Mouse (Mus musculus): ENCODE data around the gene Celf2. TPM values are rescaled to one million over a fixed set of nuclear protein-coding genes. Genes with fewer than 3 reads are reported as not detected.

The Celf2 gene
- polyA plus RNA-seq, 1 experiment from 2014 or later = 191 TPM

DNA sequence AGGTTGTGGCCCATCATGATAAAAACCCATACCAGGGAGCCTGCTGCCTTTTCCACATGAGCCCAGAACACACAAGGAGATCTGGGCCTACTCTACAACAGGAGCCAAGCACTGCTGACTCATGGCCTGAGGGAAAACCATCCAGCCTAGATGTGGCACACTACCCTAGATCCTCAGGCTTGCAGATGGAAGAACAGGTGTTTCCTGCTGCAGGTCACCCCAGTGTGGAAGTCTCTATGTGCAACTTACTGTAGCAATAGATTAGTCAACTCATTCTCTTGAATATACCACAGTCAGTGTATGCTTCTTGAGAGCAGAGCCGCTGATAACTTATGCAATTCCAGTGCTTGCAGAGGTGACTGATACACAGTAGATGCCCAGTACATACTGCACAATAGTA lies 612.5 kb downstream of the Celf2 start:
- no peaks in the 10 kb centered on the region for H3K36me3 ChIP-seq (ENCODE audit: control insufficient read depth, insufficient read depth, low read length)
- H3K27ac ChIP-seq (replicated peaks; ENCODE audit: low read depth, low read length) = no peak overlapping the region
- H3K4me3 ChIP-seq (replicated peaks; ENCODE audit: low read depth, low read length) = no peak overlapping the region
- DNase-seq (no peak), ATAC-seq (ENCODE audit: low FRiP score, low TSS enrichment) (no peak)
- H3K9me3 ChIP-seq (ENCODE audit: control insufficient read depth, low read length) = no peaks in the 10 kb centered on the region
- no peaks in the 10 kb centered on the region for H3K4me1 ChIP-seq (ENCODE audit: control insufficient read depth, insufficient read depth, low read length)
- H3K27me3 ChIP-seq (ENCODE audit: control insufficient read depth, insufficient read depth, low read length) = no peaks in the 10 kb centered on the region
- H3K9ac ChIP-seq (replicated peaks; ENCODE audit: low read length) = no peak overlapping the region
- WGBS = 97% methylated on average over 1 of the region's 1 CpGs
- H3K4me2 ChIP-seq (ENCODE audit: low read length) = no peak overlapping the region

DNA sequence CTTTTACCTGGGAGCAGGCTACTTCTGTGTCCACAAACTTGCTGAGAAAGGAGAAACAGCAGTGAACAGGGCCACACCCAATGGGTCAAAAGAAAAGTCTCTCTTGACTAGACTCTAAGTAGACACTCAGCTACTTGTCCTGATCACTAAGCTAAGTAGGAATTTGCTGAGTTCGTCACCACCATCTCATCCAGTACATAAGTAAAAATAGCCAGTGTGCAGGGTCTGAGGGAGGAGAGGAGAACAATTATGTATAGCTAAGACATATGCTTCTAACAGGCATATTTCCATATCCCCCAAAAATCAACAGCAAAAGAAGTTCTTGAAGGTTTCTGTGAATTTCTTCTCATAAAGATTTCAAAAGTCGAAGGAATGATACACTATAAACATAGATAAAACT lies 615.8 kb downstream of the Celf2 start:
- no peak overlapping the region for H3K27ac ChIP-seq (replicated peaks; ENCODE audit: low read depth, low read length)
- no peaks in the 10 kb centered on the region for H3K27me3 ChIP-seq (ENCODE audit: control insufficient read depth, insufficient read depth, low read length)
- H3K4me3 ChIP-seq (replicated peaks; ENCODE audit: low read depth, low read length) = no peak overlapping the region
- no peak overlapping the region for H3K4me2 ChIP-seq (ENCODE audit: low read length)
- H3K4me1 ChIP-seq (ENCODE audit: control insufficient read depth, insufficient read depth, low read length) = no peaks in the 10 kb centered on the region
- no peak for DNase-seq
- H3K36me3 ChIP-seq (ENCODE audit: control insufficient read depth, insufficient read depth, low read length) = no peaks in the 10 kb centered on the region
- 90% methylated on average over 2 of the region's 2 CpGs for WGBS
- no peak for ATAC-seq (ENCODE audit: low FRiP score, low TSS enrichment)
- no peaks in the 10 kb centered on the region for H3K9me3 ChIP-seq (ENCODE audit: control insufficient read depth, low read length)
- no peak overlapping the region for H3K9ac ChIP-seq (replicated peaks; ENCODE audit: low read length)

DNA sequence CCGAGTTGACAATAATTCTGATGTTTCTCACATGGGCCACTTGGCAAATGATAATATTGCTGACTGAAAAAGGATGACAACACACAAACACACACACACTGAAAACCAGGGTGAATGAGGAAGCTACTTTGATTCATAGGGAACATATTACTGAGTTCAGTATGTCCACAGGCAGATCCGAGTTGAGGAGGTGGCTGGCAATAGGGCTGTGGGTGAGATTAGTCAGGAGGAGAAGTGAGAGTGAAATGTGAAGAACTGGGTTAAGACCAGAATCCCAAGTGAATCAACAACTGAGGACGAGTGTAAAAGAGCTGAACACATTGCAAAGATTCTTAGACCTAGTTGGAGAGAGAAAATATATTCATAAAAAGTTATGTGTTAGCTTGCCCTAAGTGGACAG lies 616.3 kb downstream of the Celf2 start:
- H3K27ac ChIP-seq (replicated peaks; ENCODE audit: low read depth, low read length) = no peak overlapping the region
- ATAC-seq (ENCODE audit: low FRiP score, low TSS enrichment) (no peak), DNase-seq (no peak)
- no peak overlapping the region for H3K9ac ChIP-seq (replicated peaks; ENCODE audit: low read length)
- no peaks in the 10 kb centered on the region for H3K4me1 ChIP-seq (ENCODE audit: control insufficient read depth, insufficient read depth, low read length)
- 84% methylated on average over 3 of the region's 3 CpGs for WGBS
- H3K27me3 ChIP-seq (ENCODE audit: control insufficient read depth, insufficient read depth, low read length) = no peaks in the 10 kb centered on the region
- H3K4me2 ChIP-seq (ENCODE audit: low read length) = no peak overlapping the region
- no peak overlapping the region for H3K4me3 ChIP-seq (replicated peaks; ENCODE audit: low read depth, low read length)
- no peaks in the 10 kb centered on the region for H3K36me3 ChIP-seq (ENCODE audit: control insufficient read depth, insufficient read depth, low read length)
- no peaks in the 10 kb centered on the region for H3K9me3 ChIP-seq (ENCODE audit: control insufficient read depth, low read length)

DNA sequence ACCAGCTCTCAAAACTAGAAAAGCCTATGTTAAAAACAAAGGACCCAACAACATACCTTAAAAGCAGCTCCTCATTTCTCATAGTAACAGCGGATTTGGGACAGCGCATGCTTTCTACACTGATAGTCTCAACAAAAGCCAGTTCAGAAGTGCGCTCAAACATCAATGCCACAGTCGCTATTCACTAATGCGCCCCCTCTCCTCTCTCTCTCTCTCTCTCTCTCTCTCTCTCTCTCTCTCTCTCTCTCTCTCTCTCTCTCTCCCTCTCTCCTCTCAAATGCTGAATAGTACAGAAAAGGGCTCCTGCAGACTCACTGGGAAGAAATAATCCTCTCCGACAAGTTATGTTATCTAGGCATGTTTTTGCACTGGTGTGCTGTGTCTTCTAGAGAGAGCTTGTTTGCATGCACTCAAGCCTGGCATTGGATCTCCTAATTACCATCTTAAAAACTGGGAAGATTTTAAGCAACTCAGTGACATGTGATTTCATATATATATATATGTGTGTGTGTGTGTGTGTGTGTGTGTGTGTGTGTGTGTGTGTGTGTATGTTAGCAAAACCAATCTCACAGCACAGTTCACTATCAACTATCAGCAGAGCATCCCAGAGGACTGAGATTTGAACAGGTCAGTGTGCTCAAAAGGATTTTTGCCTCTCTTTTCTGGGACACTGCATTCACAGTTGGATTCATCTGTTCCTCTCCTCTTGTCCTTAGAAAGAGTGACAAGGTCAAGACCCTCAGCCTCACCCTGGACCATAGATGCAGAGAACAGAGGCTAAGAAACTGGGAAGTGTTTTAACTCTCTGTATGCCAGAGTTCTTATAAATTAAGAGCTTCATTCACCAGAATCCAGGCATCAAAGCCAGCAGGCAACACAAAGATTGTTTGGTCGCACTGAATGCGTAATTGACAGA lies 624.3 kb downstream of the Celf2 start:
- no peaks in the 10 kb centered on the region for H3K27me3 ChIP-seq (ENCODE audit: control insufficient read depth, insufficient read depth, low read length)
- peak overlapping the region; percentile 92 for H3K9ac ChIP-seq (replicated peaks; ENCODE audit: low read length)
- peak overlapping the region; percentile 61 for H3K4me2 ChIP-seq (ENCODE audit: low read length)
- peak overlapping the region; percentile 50 for H3K4me3 ChIP-seq (replicated peaks; ENCODE audit: low read depth, low read length)
- WGBS = 7% methylated on average over 8 of the region's 8 CpGs
- H3K36me3 ChIP-seq (ENCODE audit: control insufficient read depth, insufficient read depth, low read length) = no peaks in the 10 kb centered on the region
- peak; percentile 81 for DNase-seq
- H3K4me1 ChIP-seq (ENCODE audit: control insufficient read depth, insufficient read depth, low read length) = peaks cover 28% of the 10 kb centered on the region
- H3K27ac ChIP-seq (replicated peaks; ENCODE audit: low read depth, low read length) = peak overlapping the region; percentile 94
- peak; percentile 63 for ATAC-seq (ENCODE audit: low FRiP score, low TSS enrichment)
- no peaks in the 10 kb centered on the region for H3K9me3 ChIP-seq (ENCODE audit: control insufficient read depth, low read length)

DNA sequence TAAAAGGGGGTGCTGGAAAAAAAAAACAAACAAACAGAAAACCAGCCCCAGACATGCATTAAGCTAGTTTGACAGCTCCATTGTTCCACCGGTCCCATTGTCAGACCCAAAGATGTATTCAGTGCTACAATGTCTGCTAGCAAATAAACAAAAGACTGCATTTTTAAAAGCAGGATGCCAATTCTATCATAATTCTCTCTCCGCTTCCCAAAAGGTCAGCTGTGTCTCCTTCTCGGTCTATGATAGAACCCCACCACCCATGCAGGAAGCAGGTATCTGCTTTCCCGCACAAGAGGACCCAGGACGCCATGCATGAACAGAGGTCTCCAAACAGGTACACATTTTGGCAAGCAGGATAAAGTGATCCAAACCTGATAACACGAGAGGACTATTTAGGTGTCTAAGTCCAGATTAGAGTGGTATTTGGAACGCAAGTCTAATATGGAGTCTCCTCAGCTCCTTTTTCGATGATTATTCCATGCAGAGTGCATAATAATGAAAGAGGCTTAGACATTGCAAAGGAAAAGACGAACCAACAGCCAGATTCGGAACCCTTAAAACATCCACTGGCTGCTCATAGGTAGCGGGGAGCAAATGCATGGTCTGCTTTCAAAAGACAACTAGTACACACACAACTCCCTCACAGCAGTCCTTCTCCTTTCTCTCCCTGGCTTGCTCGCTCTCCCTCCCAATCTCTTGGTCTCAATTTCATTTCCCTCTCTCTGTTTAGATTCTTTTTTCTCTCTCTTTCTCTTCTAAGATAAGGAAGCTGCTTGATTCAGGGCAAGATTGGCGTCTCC lies 625.2 kb downstream of the Celf2 start:
- peak overlapping the region; percentile 50 for H3K4me3 ChIP-seq (replicated peaks; ENCODE audit: low read depth, low read length)
- peaks cover 30% of the 10 kb centered on the region for H3K4me1 ChIP-seq (ENCODE audit: control insufficient read depth, insufficient read depth, low read length)
- H3K9ac ChIP-seq (replicated peaks; ENCODE audit: low read length) = peak overlapping the region; percentile 92
- H3K27me3 ChIP-seq (ENCODE audit: control insufficient read depth, insufficient read depth, low read length) = no peaks in the 10 kb centered on the region
- H3K9me3 ChIP-seq (ENCODE audit: control insufficient read depth, low read length) = no peaks in the 10 kb centered on the region; the same call in 1 of the 2 replicates
- DNase-seq (peak; percentile 68), ATAC-seq (ENCODE audit: low FRiP score, low TSS enrichment) (peak; percentile 67)
- 6% methylated on average over 13 of the region's 13 CpGs for WGBS
- peak overlapping the region; percentile 61 for H3K4me2 ChIP-seq (ENCODE audit: low read length)
- peak overlapping the region; percentile 94 for H3K27ac ChIP-seq (replicated peaks; ENCODE audit: low read depth, low read length)
- no peaks in the 10 kb centered on the region for H3K36me3 ChIP-seq (ENCODE audit: control insufficient read depth, insufficient read depth, low read length)

DNA sequence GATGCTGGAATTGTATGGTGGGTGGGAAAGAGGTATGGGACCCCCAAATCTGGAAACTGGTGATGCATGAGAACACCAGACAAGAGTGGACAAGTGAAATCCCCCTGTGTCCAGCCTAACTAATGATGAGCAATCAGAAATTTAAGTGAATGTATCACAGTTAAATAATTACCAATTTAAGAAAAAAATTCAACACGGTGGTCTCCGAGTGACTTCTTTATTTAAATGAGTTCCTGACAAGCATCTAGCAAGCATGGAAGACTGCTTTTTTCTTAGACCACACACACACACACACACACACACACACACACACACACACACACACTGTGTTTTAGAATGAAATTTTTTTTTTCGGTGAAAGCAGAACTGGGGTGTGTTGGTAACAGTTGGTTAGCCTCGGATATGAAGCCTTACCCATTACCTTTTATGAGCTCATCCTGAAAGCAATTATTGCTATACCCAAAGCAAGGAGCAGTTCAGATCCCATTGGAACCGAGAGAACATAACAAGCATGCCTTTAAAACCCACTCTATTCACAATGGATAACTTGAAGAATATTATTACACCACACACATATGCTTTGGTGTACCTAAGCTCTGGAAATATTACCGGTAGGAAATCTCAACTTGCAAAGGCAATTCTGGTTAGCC lies 627.0 kb downstream of the Celf2 start:
- Histone ChIP-seq H3K9ac (replicated peaks; ENCODE audit: low read length) (peak overlapping the region; percentile 64), H3K4me2 (ENCODE audit: low read length) (peak overlapping the region; percentile 65), H3K27ac (replicated peaks; ENCODE audit: low read depth, low read length) (peak overlapping the region; percentile 67), H3K4me3 (replicated peaks; ENCODE audit: low read depth, low read length) (peak overlapping the region; percentile 44), H3K9me3 (ENCODE audit: control insufficient read depth, low read length) (no peaks in the 10 kb centered on the region; the same call in 1 of the 2 replicates), H3K27me3 (ENCODE audit: control insufficient read depth, insufficient read depth, low read length) (no peaks in the 10 kb centered on the region), H3K4me1 (ENCODE audit: control insufficient read depth, insufficient read depth, low read length) (peaks cover 30% of the 10 kb centered on the region), H3K36me3 (ENCODE audit: control insufficient read depth, insufficient read depth, low read length) (no peaks in the 10 kb centered on the region)
- WGBS = 15% methylated on average over 6 of the region's 6 CpGs
- ATAC-seq (ENCODE audit: low FRiP score, low TSS enrichment) (no peak), DNase-seq (peak; percentile 64)

DNA sequence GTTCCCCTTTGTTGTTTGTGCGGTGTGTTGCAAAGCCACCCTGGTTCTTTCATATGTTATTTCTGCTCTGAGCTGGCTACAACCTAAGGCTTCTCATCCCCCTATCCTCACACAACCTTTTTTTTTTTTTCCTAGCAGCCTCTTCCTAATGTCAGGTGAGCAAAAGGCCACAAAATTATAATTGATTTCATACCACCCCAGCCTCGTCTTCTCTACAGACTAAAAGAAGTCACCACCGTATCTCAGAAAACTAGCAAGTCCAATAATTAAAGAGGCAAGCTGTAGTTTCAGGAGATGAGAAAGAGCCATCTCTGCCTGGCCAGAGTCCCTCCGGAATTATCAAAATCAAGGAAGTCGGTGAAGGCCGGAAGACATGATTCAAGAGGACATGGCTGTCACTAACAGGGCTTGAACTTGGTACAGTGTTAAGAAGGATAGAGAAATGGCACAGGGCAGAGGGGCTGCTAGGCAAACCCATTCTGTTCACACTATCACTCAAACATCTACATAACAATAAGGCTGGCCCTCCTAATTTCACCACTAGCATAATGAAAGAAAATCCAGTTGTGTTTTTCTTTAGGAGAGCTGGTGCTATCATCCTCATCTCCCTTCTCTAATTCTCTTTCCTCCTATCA lies 628.3 kb downstream of the Celf2 start:
- no peaks in the 10 kb centered on the region; the same call in 1 of the 2 replicates for H3K9me3 ChIP-seq (ENCODE audit: control insufficient read depth, low read length)
- ATAC-seq (ENCODE audit: low FRiP score, low TSS enrichment) = no peak

DNA sequence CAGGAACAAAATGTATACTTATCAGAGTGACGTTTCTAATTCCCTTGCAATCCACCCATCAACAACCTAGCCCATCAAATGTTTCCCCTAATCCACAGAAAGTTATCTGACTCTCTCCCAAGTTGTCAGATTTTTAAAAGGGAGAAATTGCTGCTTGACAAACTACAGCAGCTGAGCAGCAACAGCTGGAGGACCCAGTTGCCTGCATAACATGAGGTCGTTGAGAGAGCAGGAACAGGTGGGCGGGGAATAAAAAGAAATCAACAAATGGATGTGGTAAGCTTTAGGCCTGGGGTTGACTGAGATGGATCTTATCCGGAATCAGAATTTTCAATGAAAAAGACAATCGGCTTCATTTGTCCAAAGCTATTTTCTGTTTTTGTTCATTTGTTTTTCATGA lies 632.3 kb downstream of the Celf2 start:
- Histone ChIP-seq H3K4me1 (ENCODE audit: control insufficient read depth, insufficient read depth, low read length) (peaks cover 57% of the 10 kb centered on the region), H3K27me3 (ENCODE audit: control insufficient read depth, insufficient read depth, low read length) (no peaks in the 10 kb centered on the region), H3K4me3 (replicated peaks; ENCODE audit: low read depth, low read length) (no peak overlapping the region), H3K4me2 (ENCODE audit: low read length) (no peak overlapping the region), H3K9ac (replicated peaks; ENCODE audit: low read length) (no peak overlapping the region), H3K36me3 (ENCODE audit: control insufficient read depth, insufficient read depth, low read length) (no peaks in the 10 kb centered on the region), H3K9me3 (ENCODE audit: control insufficient read depth, low read length) (no peaks in the 10 kb centered on the region; the same call in 1 of the 2 replicates), H3K27ac (replicated peaks; ENCODE audit: low read depth, low read length) (no peak overlapping the region)
- 74% methylated on average over 5 of the region's 5 CpGs for WGBS
- ATAC-seq (ENCODE audit: low FRiP score, low TSS enrichment) = no peak
- DNase-seq = no peak

More for the DNA sequence above, 628.3 kb downstream of the Celf2 start:
- Histone ChIP-seq H3K4me2 (ENCODE audit: low read length) (peak overlapping the region; percentile 65), H3K9ac (replicated peaks; ENCODE audit: low read length) (peak overlapping the region; percentile 64), H3K4me1 (ENCODE audit: control insufficient read depth, insufficient read depth, low read length) (peaks cover 38% of the 10 kb centered on the region), H3K4me3 (replicated peaks; ENCODE audit: low read depth, low read length) (peak overlapping the region; percentile 44), H3K27me3 (ENCODE audit: control insufficient read depth, insufficient read depth, low read length) (no peaks in the 10 kb centered on the region), H3K36me3 (ENCODE audit: control insufficient read depth, insufficient read depth, low read length) (no peaks in the 10 kb centered on the region), H3K27ac (replicated peaks; ENCODE audit: low read depth, low read length) (peak overlapping the region; percentile 53; the same call in 1 of the 2 replicates)
- 45% methylated on average over 6 of the region's 6 CpGs for WGBS
- DNase-seq = peak; percentile 39
